In genomic region chr13:16017777-16018176, GRCm38 (mm10) we compare ENCODE assay signal across 8 mouse cellular contexts. TPM values are rescaled to one million over a fixed set of nuclear protein-coding genes. Genes with fewer than 3 reads are reported as not detected.
DNase-seq lines count a peak whose midpoint lies in the region; ATAC-seq and TF ChIP-seq lines count a peak whose summit lies in the region.

No protein-coding gene starts in this region.

- H3K4me1 ChIP-seq in lung, embryonic 16.5 days (replicated peaks; ENCODE audit: control insufficient read depth, insufficient read depth, low read length), result 0 out of 2 replicates have a peak, but pooled peaks cover 2% of the 10 kb centered on the region
- 0 out of 2 replicates have a peak, but pooled peaks cover 2% of the 10 kb centered on the region for H3K4me1 ChIP-seq in lung, adult 2 months (ENCODE audit: control insufficient read depth, insufficient read depth, low read length)
- peaks cover 23% of the 10 kb centered on the region for H3K4me1 ChIP-seq in forebrain, embryonic 10.5 days
- H3K4me1 ChIP-seq in intestine, postnatal 0 days (replicated peaks; ENCODE audit: control insufficient read depth, insufficient read depth, low read length), result no peaks in the 10 kb centered on the region
- H3K4me1 ChIP-seq in neural tube, embryonic 11.5 days (ENCODE audit: control insufficient read depth, insufficient read depth, low read length), result peaks cover 8% of the 10 kb centered on the region

- DNase-seq in lung, adult 2 months, result no peak
- DNase-seq in forebrain, embryonic 10.5 days (ENCODE audit: extremely low spot score, low spot score), result no peak
- no peak for DNase-seq in neural tube, embryonic 11.5 days (ENCODE audit: low spot score)
- DNase-seq in adrenal gland, postnatal 10 days, result no peak
- DNase-seq in left cerebral cortex, postnatal 14 days (ENCODE audit: low spot score in 2 of 2), result no peak
- DNase-seq in kidney, postnatal 25 days, result no peak

- intact Hi-C loops in left cerebral cortex, postnatal 14 days (cut with DNase I), result loop anchor here (10.0 kb wide), 3 partner anchors 337 to 947 kb away; no protein-coding TSS in a partner anchor

- WGBS in lung, embryonic 16.5 days, result under 1% methylated on average over 9 of the region's 9 CpGs
- 3% methylated on average over 9 of the region's 9 CpGs for WGBS in lung, adult 2 months
- 4% methylated on average over 9 of the region's 9 CpGs for WGBS in forebrain, embryonic 10.5 days
- WGBS in intestine, postnatal 0 days, result 4% methylated on average over 9 of the region's 9 CpGs
- 4% methylated on average over 6 of the region's 9 CpGs for WGBS in neural tube, embryonic 11.5 days

- no peaks in the 10 kb centered on the region for H3K36me3 ChIP-seq in lung, embryonic 16.5 days (ENCODE audit: control insufficient read depth, insufficient read depth, low read length)
- H3K36me3 ChIP-seq in forebrain, embryonic 10.5 days (replicated peaks), result no peaks in the 10 kb centered on the region
- H3K36me3 ChIP-seq in intestine, postnatal 0 days (ENCODE audit: control insufficient read depth, insufficient read depth), result no peaks in the 10 kb centered on the region
- no peaks in the 10 kb centered on the region for H3K36me3 ChIP-seq in neural tube, embryonic 11.5 days (ENCODE audit: control insufficient read depth, insufficient read depth, low read length)

- no peaks in the 10 kb centered on the region for H3K27me3 ChIP-seq in lung, embryonic 16.5 days (ENCODE audit: control insufficient read depth, insufficient read depth, low read depth, low read length)
- peaks cover 71% of the 10 kb centered on the region for H3K27me3 ChIP-seq in forebrain, embryonic 10.5 days (ENCODE audit: poor library complexity, severe bottlenecking)
- peaks cover 10% of the 10 kb centered on the region; the same call in 1 of the 2 replicates for H3K27me3 ChIP-seq in intestine, postnatal 0 days (replicated peaks; ENCODE audit: control insufficient read depth, insufficient read depth, low read length)
- H3K27me3 ChIP-seq in neural tube, embryonic 11.5 days (ENCODE audit: control insufficient read depth, insufficient read depth, low read length), result peaks cover 12% of the 10 kb centered on the region; the same call in 1 of the 2 replicates

- no peak overlapping the region for H3K27ac ChIP-seq in lung, embryonic 16.5 days (ENCODE audit: low read length)
- no peak overlapping the region for H3K27ac ChIP-seq in forebrain, embryonic 10.5 days
- no peak overlapping the region for H3K27ac ChIP-seq in intestine, postnatal 0 days (ENCODE audit: low read depth, low read length)
- no peak overlapping the region for H3K27ac ChIP-seq in neural tube, embryonic 11.5 days (ENCODE audit: low read depth, low read length)

- TF ChIP-seq POLR2A in lung, adult 2 months (IDR thresholded peaks at IDR 0.05; ENCODE audit: borderline replicate concordance, extremely low read depth, low read depth, low read length), result no peak

- no peak for TF ChIP-seq CTCF in lung, adult 2 months (IDR thresholded peaks at IDR 0.05; ENCODE audit: insufficient read depth, low read length)
- TF ChIP-seq CTCF in intestine, postnatal 0 days (IDR thresholded peaks at IDR 0.05; ENCODE audit: low read depth), result no peak

- H3K4me2 ChIP-seq in lung, embryonic 16.5 days (ENCODE audit: low read depth, low read length), result peak overlapping the region; percentile 82
- H3K4me2 ChIP-seq in intestine, postnatal 0 days (replicated peaks; ENCODE audit: low read depth), result peak overlapping the region; percentile 56
- peak overlapping the region; percentile 61 for H3K4me2 ChIP-seq in neural tube, embryonic 11.5 days (ENCODE audit: low read depth)

- H3K9ac ChIP-seq in lung, embryonic 16.5 days (ENCODE audit: low read length), result peak overlapping the region; percentile 62
- peak overlapping the region; percentile 34; the same call in 1 of the 2 replicates for H3K9ac ChIP-seq in intestine, postnatal 0 days (ENCODE audit: low read depth, low read length)
- H3K9ac ChIP-seq in neural tube, embryonic 11.5 days (ENCODE audit: low read length), result no peak overlapping the region

- no peaks in the 10 kb centered on the region for H3K9me3 ChIP-seq in lung, embryonic 16.5 days (ENCODE audit: control insufficient read depth, low read length)
- no peaks in the 10 kb centered on the region for H3K9me3 ChIP-seq in forebrain, embryonic 10.5 days
- no peaks in the 10 kb centered on the region for H3K9me3 ChIP-seq in intestine, postnatal 0 days (ENCODE audit: control insufficient read depth)
- H3K9me3 ChIP-seq in neural tube, embryonic 11.5 days (ENCODE audit: control insufficient read depth, low read length), result no peaks in the 10 kb centered on the region

- peak overlapping the region; percentile 52 for H3K4me3 ChIP-seq in lung, embryonic 16.5 days (ENCODE audit: low read length)
- no peak overlapping the region for H3K4me3 ChIP-seq in lung, adult 2 months (replicated peaks; ENCODE audit: extremely low read depth, low read depth, low read length)
- peak overlapping the region; percentile 53 for H3K4me3 ChIP-seq in forebrain, embryonic 10.5 days
- peak overlapping the region; percentile 39 for H3K4me3 ChIP-seq in intestine, postnatal 0 days (ENCODE audit: low read depth, low read length)
- H3K4me3 ChIP-seq in neural tube, embryonic 11.5 days (ENCODE audit: low read depth, low read length), result peak overlapping the region; percentile 27

- ATAC-seq in lung, embryonic 16.5 days (ENCODE audit: low read depth), result peak; percentile 53
- ATAC-seq in intestine, postnatal 0 days, result no peak
- no peak for ATAC-seq in neural tube, embryonic 11.5 days (ENCODE audit: insufficient read depth, low FRiP score, low TSS enrichment)

RNA-seq across cellular contexts. Expression of gene Inhba, which starts 6.1 kb away (rescaled TPM):
- 4.2 and 4.3 TPM in 2 replicates for polyA plus RNA-seq in lung, embryonic 16.5 days (2015; fragmentation: Nextera tagmentation; extraction: Ambion mirVana)
- 0.48 and 0.86 TPM in 2 replicates for polyA plus RNA-seq in lung, adult 2 months (2012; rRNA removed)
- polyA plus RNA-seq in forebrain, embryonic 10.5 days (2016; fragmentation: Nextera tagmentation; extraction: Ambion mirVana), result 0.26 and 0.27 TPM in 2 replicates
- polyA plus RNA-seq in intestine, postnatal 0 days (2015; fragmentation: Nextera tagmentation; extraction: Ambion mirVana), result 3.1 and 3.8 TPM in 2 replicates
- polyA plus RNA-seq in neural tube, embryonic 11.5 days (2014; fragmentation: Nextera tagmentation; extraction: Ambion mirVana), result 0.72 and 0.77 TPM in 2 replicates
- 1 to 10 TPM; 2.9 to 6.1 TPM for total RNA-seq in adrenal gland, postnatal 10 days (2021)
- 10 to 100 TPM in 1 of 2 experiments, 1 to 10 TPM in 1; 8.2 to 12.1 TPM for total RNA-seq in left cerebral cortex, postnatal 14 days (2021)
